Mouse (Mus musculus): ENCODE data around the gene Mov10l1. TPM values are rescaled to one million over a fixed set of nuclear protein-coding genes. Genes with fewer than 3 reads are reported as not detected.

Mov10l1 gene
- polyA plus RNA-seq, 2 experiments = not detected

GRCm38 (mm10) chr15:89063536-89063935, 80.8 kb downstream of the Mov10l1 start:
- 50% methylated on average over 6 of the region's 6 CpGs for WGBS (ENCODE audit: insufficient replicate concordance)
- no peak overlapping the region for H3K4me3 ChIP-seq (ENCODE audit: insufficient read depth in 1 of 2, low read depth in 2 of 2, low read length in 2 of 2)
- no peak overlapping the region for H3K4me2 ChIP-seq (ENCODE audit: low read depth)
- DNase-seq (ENCODE audit: low read depth in 3 of 3, low spot score in 3 of 3) (no peak), ATAC-seq (ENCODE audit: insufficient read depth) (no peak)
- no peaks in the 10 kb centered on the region for H3K36me3 ChIP-seq (replicated peaks; ENCODE audit: control insufficient read depth, insufficient read depth, low read depth)
- no peaks in the 10 kb centered on the region for H3K4me1 ChIP-seq (replicated peaks; ENCODE audit: control insufficient read depth in 2 of 2, insufficient read depth in 2 of 2, low read length in 1 of 2)
- TF ChIP-seq CTCF (IDR thresholded peaks at IDR 0.05; ENCODE audit: low read depth) (no peak), EP300 (IDR thresholded peaks at IDR 0.05; ENCODE audit: low read depth) (no peak)
- peaks cover 49% of the 10 kb centered on the region for H3K27me3 ChIP-seq (ENCODE audit: control insufficient read depth, insufficient read depth, low read length)
- no peak overlapping the region for H3K9ac ChIP-seq (replicated peaks)
- no peaks in the 10 kb centered on the region for H3K9me3 ChIP-seq (ENCODE audit: control insufficient read depth, low read length)
- H3K27ac ChIP-seq = no peak overlapping the region

GRCm38 (mm10) chr15:89064891-89065290, 82.2 kb downstream of the Mov10l1 start:
- no peak overlapping the region for H3K4me2 ChIP-seq (ENCODE audit: low read depth)
- TF ChIP-seq EP300 (IDR thresholded peaks at IDR 0.05; ENCODE audit: low read depth) = no peak
- no peak for TF ChIP-seq CTCF (IDR thresholded peaks at IDR 0.05; ENCODE audit: low read depth)
- peaks cover 39% of the 10 kb centered on the region for H3K27me3 ChIP-seq (ENCODE audit: control insufficient read depth, insufficient read depth, low read length)
- DNase-seq (ENCODE audit: low read depth in 3 of 3, low spot score in 3 of 3) (no peak), ATAC-seq (ENCODE audit: insufficient read depth) (no peak)
- H3K27ac ChIP-seq = no peak overlapping the region
- no peaks in the 10 kb centered on the region for H3K9me3 ChIP-seq (ENCODE audit: control insufficient read depth, low read length)
- H3K36me3 ChIP-seq (replicated peaks; ENCODE audit: control insufficient read depth, insufficient read depth, low read depth) = no peaks in the 10 kb centered on the region
- no peak overlapping the region for H3K9ac ChIP-seq (replicated peaks)
- no peak overlapping the region for H3K4me3 ChIP-seq (ENCODE audit: insufficient read depth in 1 of 2, low read depth in 2 of 2, low read length in 2 of 2)
- no peaks in the 10 kb centered on the region for H3K4me1 ChIP-seq (replicated peaks; ENCODE audit: control insufficient read depth in 2 of 2, insufficient read depth in 2 of 2, low read length in 1 of 2)
- WGBS (ENCODE audit: insufficient replicate concordance) = 71% methylated on average over 5 of the region's 5 CpGs

DNA sequence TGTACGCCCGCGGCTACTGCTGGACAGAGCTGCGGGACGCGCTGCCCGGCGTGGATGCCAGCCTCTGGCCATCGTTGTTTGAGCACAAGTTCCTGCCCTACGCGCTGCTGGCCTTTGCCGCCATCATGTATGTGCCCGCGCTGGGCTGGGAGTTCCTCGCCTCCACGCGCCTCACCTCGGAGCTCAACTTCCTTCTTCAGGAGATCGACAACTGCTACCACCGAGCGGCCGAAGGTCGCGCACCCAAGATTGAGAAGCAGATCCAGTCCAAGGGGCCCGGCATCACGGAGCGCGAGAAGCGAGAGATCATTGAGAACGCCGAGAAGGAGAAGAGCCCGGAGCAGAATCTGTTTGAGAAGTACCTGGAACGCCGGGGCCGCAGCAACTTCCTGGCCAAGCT, 84.9 kb downstream of the Mov10l1 start:
- Histone ChIP-seq H3K9ac (replicated peaks) (no peak overlapping the region), H3K27ac (no peak overlapping the region), H3K9me3 (ENCODE audit: control insufficient read depth, low read length) (no peaks in the 10 kb centered on the region), H3K4me3 (ENCODE audit: insufficient read depth in 1 of 2, low read depth in 2 of 2, low read length in 2 of 2) (no peak overlapping the region), H3K36me3 (replicated peaks; ENCODE audit: control insufficient read depth, insufficient read depth, low read depth) (no peaks in the 10 kb centered on the region), H3K27me3 (ENCODE audit: control insufficient read depth, insufficient read depth, low read length) (peaks cover 23% of the 10 kb centered on the region), H3K4me1 (replicated peaks; ENCODE audit: control insufficient read depth in 2 of 2, insufficient read depth in 2 of 2, low read length in 1 of 2) (no peaks in the 10 kb centered on the region), H3K4me2 (ENCODE audit: low read depth) (no peak overlapping the region)
- ATAC-seq (ENCODE audit: insufficient read depth) (no peak), DNase-seq (ENCODE audit: low read depth in 3 of 3, low spot score in 3 of 3) (no peak)
- TF ChIP-seq EP300 (IDR thresholded peaks at IDR 0.05; ENCODE audit: low read depth) (no peak), CTCF (IDR thresholded peaks at IDR 0.05; ENCODE audit: low read depth) (no peak)
- WGBS (ENCODE audit: insufficient replicate concordance) = 15% methylated on average over 35 of the region's 35 CpGs

GRCm38 (mm10) chr15:89068226-89068625, 85.5 kb downstream of the Mov10l1 start:
- H3K9me3 ChIP-seq (ENCODE audit: control insufficient read depth, low read length) = no peaks in the 10 kb centered on the region
- H3K27me3 ChIP-seq (ENCODE audit: control insufficient read depth, insufficient read depth, low read length) = peaks cover 23% of the 10 kb centered on the region
- no peaks in the 10 kb centered on the region for H3K4me1 ChIP-seq (replicated peaks; ENCODE audit: control insufficient read depth in 2 of 2, insufficient read depth in 2 of 2, low read length in 1 of 2)
- DNase-seq (ENCODE audit: low read depth in 3 of 3, low spot score in 3 of 3) (no peak), ATAC-seq (ENCODE audit: insufficient read depth) (no peak)
- TF ChIP-seq EP300 (IDR thresholded peaks at IDR 0.05; ENCODE audit: low read depth) = no peak
- no peak for TF ChIP-seq CTCF (IDR thresholded peaks at IDR 0.05; ENCODE audit: low read depth)
- no peak overlapping the region for H3K4me2 ChIP-seq (ENCODE audit: low read depth)
- H3K36me3 ChIP-seq (replicated peaks; ENCODE audit: control insufficient read depth, insufficient read depth, low read depth) = no peaks in the 10 kb centered on the region
- no peak overlapping the region for H3K4me3 ChIP-seq (ENCODE audit: insufficient read depth in 1 of 2, low read depth in 2 of 2, low read length in 2 of 2)
- H3K27ac ChIP-seq = no peak overlapping the region
- H3K9ac ChIP-seq (replicated peaks) = no peak overlapping the region
- WGBS (ENCODE audit: insufficient replicate concordance) = 21% methylated on average over 26 of the region's 26 CpGs

DNA sequence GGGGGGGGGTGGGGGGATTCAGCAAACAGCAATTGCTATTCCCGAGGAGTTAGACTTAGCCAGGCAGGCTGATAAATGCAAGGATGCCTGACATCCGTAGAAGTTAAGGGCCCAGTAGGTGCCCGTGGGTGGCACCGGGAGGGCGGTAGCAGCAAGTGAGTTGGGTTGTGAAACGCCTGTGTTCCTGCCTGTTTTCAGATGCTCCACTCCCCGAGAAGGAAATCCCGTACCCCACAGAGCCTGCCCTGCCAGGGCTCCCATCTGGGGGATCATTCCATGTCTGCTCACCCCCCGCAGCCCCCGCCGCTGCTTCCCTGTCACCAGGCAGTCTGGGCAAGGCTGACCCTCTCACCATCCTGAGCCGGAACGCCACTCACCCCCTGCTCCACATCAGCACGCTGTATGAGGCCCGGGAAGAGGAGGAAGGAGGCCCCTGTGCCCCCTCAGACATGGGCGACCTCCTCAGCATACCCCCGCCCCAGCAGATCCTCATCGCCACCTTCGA, 86.7 kb downstream of the Mov10l1 start:
- H3K4me2 ChIP-seq (ENCODE audit: low read depth) = no peak overlapping the region
- no peaks in the 10 kb centered on the region for H3K36me3 ChIP-seq (replicated peaks; ENCODE audit: control insufficient read depth, insufficient read depth, low read depth)
- peaks cover 23% of the 10 kb centered on the region for H3K27me3 ChIP-seq (ENCODE audit: control insufficient read depth, insufficient read depth, low read length)
- 67% methylated on average over 19 of the region's 19 CpGs for WGBS (ENCODE audit: insufficient replicate concordance)
- H3K27ac ChIP-seq = no peak overlapping the region
- H3K4me3 ChIP-seq (ENCODE audit: insufficient read depth in 1 of 2, low read depth in 2 of 2, low read length in 2 of 2) = no peak overlapping the region
- no peak for DNase-seq (ENCODE audit: low read depth in 3 of 3, low spot score in 3 of 3)
- H3K4me1 ChIP-seq (replicated peaks; ENCODE audit: control insufficient read depth in 2 of 2, insufficient read depth in 2 of 2, low read length in 1 of 2) = no peaks in the 10 kb centered on the region
- no peaks in the 10 kb centered on the region for H3K9me3 ChIP-seq (ENCODE audit: control insufficient read depth, low read length)
- TF ChIP-seq CTCF (IDR thresholded peaks at IDR 0.05; ENCODE audit: low read depth) (no peak), EP300 (IDR thresholded peaks at IDR 0.05; ENCODE audit: low read depth) (no peak)
- ATAC-seq (ENCODE audit: insufficient read depth) = no peak
- H3K9ac ChIP-seq (replicated peaks) = no peak overlapping the region
